Mouse (Mus musculus) gastrocnemius, adult 18-20 months (tissue): ENCODE data around the gene Eif4e3. TPM values are rescaled to one million over a fixed set of nuclear protein-coding genes. Genes with fewer than 3 reads are reported as not detected.

Experiments used
- DNase-seq: peaks from one replicate; pipeline ENCODE4 v3.0.0; 2021; ENCODE audit warnings: low spot score
- long read RNA-seq, 2 experiments: library from polyadenylated mRNA; stranded (forward); transcript quantifications; one replicate each; pipeline ENCODE4 v2.0.0; 2021
- total RNA-seq, 2 experiments: library from RNA; stranded (reverse); gene quantifications; 2 replicates each; pipeline ENCODE4 v1.2.3; 2021

Gene Eif4e3
- total RNA-seq, result 10 to 100 TPM; 27.4 to 28.5 TPM
- long read RNA-seq, experiment 1, transcript Eif4e3-201 (7 exons, 2,515 nt), result major isoform, 111 of 117 reads
- long read RNA-seq, experiment 1, partial matches to known transcripts, result 3 of 117 reads
- long read RNA-seq, experiment 1, other reads (novel, unspliced or antisense), result 3 of 117 reads
- long read RNA-seq, experiment 2, transcript Eif4e3-201 (7 exons, 2,515 nt), result major isoform, 89 of 92 reads
- long read RNA-seq, experiment 2, partial matches to known transcripts, result 1 of 92 reads
- long read RNA-seq, experiment 2, other reads (novel, unspliced or antisense), result 2 of 92 reads

DNA sequence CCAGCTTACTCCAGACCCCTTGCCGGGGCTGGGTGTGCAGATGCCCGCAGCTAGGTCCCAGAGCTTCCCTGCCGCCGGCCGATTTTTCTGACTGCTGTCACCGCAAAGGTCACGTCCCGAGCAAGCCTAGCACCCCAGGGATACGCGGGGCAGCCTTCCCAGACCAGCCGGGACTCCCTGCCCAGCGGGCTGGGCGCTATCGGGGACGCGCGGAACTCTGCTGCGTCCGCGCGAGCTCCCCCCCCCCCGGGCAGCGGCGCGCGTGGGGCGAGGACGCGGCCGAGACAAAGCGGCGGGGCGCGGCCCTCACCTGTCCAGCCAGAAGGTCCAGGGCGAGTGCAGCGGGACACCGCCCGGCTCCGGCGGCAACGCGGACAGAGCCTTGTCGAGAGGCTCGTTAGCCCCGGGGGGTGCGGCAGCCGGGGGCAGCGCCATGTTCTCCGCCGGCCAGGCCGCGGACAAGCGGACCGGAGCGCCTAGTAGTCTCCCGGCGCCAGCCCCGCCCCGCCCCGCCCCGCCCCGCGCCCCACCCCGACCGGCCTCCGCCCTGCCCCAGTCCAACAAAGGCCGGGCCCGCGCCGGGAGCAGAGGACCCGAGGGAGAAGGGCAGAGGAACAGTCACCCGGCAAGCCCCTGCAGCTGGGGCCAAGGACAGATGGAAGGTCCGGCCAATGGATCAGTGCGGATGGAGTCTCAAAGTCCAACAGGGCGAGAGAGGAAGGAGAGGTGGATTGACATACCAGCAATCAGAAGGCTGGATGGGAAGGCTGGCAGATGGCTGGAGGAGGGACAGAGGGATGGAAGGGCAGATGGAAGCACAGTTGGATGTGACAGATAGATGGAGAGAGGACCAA is at the start of gene Eif4e3, which contains the start of gene Gm20696:
TSS of gene Eif4e3 (minus strand) at position 454 of the 854 bp plus-strand sequence.
TSS of gene Gm20696 (minus strand) at position 480 of the 854 bp plus-strand sequence.
- peak; percentile 63 for DNase-seq

DNA sequence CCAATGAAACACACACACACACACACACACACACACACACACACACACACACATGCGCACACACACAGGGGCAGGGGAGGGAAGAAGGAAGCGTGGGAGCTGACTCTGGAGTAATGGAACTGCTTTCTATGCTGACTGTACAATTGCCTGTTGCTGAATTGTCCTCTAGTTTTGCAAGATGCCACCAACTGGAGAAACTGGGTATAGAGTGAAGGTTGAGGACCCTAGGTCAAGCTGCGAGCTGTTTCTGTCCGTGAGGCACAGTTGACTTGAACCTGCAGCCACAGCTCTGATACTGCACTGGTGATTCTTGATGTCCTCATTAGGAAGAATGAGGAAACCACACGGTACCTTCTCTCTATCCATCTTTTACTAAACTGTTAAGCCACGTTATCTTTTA is 49.3 kb upstream of the Eif4e3 start:
- no peak for DNase-seq

GRCm38 (mm10) chr6:99715191-99715590 is 48.6 kb upstream of the Eif4e3 start:
- DNase-seq, result no peak

DNA sequence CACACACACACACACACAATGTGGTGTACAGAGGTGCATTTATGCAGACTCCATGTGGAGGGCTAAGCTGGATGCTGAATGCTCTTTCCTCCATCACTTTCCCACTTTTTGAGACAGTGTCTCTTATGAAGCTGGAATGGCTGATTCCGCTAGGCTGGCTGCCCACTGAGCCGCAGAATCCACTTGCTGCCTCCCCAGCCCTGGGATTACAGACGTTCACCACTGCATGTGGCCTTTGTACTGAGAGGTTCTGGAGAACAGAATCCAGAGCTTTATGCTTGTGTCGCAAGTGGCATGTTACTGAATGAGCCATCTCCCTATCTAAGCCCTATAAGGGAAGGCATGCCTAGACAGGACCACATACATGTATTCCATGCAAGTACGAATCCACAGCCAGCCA is 46.7 kb upstream of the Eif4e3 start:
- no peak for DNase-seq

DNA sequence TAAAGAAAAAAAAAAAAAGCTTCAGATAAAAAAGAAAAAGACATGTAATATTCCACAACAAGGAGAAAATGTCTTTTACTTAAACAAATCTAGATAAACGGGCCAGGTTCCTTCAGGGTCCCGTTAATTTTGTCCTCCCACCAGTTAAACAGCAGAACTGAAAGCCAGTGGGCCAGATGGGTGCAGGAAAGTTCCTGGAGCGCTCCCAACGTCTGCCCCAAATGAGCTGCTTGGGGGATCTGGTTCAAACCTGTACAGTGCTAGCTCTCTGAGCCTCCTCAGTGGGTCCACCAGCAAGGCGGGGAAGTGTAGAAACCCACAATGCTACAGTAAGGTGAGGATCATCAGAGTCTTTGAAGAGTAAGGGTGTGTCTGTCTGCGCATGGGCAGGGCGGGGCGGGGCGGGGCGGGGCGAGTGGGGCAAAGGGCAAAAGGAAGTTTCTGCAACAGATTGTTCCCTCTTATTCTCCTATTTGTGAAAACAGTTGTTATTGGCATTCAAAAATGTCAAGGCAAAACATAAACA is 45.1 kb upstream of the Eif4e3 start:
- no peak for DNase-seq

- no peak for DNase-seq
Observed at GRCm38 (mm10) chr6:99700484-99700883, 33.9 kb upstream of the Eif4e3 start.

DNA sequence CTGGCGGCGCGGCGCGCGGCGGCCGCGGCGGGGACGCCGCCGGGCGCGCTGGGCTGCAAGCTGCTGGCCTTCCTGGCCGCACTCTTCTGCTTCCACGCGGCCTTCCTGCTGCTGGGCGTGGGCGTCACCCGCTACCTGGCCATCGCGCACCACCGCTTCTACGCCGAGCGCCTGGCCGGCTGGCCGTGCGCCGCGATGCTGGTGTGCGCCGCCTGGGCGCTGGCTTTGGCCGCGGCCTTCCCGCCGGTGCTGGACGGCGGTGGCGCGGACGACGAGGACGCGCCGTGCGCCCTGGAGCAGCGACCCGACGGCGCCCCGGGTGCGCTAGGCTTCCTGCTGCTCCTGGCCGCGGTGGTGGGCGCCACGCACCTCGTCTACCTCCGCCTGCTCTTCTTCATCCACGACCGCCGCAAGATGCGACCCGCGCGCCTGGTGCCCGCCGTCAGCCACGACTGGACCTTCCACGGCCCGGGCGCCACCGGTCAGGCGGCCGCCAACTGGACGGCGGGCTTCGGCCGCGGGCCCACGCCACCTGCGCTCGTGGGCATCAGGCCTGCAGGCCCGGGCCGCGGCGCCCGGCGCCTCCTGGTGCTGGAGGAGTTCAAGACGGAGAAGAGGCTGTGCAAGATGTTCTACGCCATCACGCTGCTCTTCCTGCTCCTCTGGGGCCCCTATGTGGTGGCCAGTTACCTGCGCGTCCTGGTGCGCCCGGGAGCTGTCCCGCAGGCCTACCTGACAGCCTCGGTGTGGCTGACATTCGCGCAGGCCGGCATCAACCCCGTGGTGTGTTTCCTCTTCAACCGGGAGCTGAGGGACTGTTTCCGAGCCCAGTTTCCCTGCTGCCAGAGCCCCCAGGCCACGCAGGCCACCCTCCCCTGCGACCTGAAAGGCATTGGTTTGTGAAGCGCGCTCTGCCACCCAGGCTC is 26.6 kb upstream of the Eif4e3 start:
- no peak for DNase-seq

DNA sequence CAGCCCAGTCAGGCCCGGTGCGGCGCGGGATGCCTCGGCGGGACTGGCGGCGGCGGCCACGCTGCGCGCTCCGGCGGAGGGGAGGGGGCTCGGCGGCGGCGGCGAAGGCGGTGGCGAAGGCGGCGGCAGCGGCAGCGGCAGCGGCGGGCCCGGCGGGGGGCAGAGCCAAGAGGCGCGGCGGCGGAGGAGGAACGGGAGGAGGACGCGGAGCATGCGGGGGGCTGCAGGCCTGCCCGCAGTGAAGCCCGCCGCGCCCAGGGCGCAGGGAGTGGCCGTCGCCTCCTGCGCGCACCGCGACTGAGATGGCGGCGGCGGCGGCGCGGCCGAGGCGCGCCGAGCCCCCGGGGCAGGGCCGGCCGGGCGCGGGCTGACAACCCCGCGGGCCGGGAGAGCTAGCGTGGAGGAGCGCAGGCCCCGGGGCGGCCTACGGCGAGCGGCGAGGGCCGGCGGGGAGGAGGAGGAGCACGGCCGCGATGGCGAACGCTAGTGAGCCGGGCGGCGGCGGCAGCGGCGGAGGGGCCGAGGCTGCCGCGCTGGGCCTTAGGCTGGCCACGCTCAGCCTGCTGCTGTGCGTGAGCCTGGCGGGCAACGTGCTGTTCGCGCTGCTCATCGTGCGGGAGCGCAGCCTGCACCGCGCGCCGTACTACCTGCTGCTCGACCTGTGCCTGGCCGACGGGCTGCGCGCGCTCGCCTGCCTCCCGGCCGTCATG is 25.8 kb upstream of the Eif4e3 start, which contains the start of gene Gpr27:
TSS of gene Gpr27 (plus strand) at position 474 of the 710 bp plus-strand sequence.
- DNase-seq, result no peak

DNA sequence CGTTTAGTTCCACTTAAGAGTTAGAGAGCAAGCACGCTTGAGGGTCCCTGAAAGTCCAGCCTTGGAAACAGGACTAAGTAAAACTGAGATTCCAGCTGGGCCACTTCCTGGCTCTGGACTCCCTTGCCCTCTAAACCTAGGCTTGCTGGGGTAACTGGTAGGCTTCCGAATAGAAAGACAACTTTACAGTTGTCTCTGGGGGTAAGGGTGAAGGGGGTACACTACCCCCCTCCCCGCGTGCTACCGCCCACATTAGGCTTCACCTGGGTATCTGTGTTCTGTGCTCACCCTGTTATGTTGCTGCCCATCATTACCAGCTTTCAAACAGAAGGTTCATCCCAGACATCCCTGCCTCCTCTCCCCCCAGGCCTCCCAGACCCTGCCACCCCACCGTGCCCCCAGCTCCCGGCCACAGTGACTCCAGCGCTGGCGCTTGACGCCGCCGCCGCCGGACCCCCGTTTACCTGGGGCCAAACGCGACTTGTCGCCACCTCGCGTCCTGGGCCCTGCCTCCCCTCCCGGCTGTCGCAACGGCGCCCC is 25.2 kb upstream of the Eif4e3 start:
- DNase-seq, result no peak

DNA sequence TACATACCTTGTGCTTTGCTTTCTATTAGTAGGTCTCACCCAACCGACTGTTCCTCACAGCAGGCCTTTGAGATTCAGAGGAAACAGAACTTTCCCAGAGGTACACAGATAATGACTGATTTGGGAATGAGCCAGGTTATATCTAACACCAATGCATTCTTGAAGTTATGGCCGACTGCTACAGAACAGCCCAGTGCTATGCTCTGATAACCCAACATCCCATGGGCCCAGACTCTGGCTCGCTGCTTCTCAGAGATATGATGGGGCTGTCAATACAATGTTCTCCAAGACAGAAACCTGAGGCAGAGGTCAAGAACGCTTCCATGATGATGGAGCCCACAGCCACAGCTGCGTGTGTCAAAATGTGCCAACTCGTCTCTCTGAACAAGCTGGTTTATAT is 21.9 kb upstream of the Eif4e3 start:
- no peak for DNase-seq

DNA sequence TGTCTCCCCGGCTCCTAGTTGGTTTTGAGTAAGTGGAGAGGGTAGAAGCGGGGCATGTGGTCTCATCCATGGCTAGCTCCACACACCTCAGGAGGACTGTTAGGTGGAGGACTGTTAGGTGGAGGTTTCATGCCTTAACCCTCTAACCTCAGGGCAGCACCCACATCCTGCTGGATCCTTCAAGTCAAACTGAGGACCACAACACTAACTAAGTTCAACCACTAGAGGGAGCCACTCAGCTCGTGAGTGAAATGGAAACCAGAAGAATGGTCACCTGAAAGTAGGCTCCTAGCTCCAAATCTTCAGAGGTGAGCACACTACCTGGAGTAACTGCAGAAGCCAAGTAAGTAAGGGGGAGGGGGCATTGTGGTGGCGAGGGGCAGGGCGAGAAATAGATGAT is 18.3 kb upstream of the Eif4e3 start:
- DNase-seq, result no peak

GRCm38 (mm10) chr6:99683974-99684373 is 17.4 kb upstream of the Eif4e3 start:
- no peak for DNase-seq

DNA sequence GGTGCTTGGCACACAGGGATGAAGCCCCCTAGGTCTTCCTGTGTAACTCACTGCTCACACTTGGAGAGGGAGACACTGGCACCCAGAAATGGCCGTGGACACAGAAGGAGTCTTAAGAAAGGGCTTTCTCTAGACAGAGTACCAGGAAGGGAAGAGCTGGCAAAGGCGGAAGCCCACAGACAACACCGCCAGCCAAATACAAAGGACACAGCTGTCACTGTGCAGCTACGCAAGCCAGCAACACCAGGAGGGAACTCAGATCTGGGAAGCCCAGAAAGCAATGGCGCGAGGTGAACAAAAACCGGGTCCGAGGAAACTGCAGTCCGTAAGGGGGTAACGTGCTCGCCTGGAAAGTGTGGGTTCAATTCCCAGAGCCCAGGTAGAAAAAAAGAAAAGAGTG is 11.5 kb upstream of the Eif4e3 start:
- DNase-seq, result no peak

- DNase-seq, result no peak
Observed at GRCm38 (mm10) chr6:99677325-99677724, 10.8 kb upstream of the Eif4e3 start.

DNA sequence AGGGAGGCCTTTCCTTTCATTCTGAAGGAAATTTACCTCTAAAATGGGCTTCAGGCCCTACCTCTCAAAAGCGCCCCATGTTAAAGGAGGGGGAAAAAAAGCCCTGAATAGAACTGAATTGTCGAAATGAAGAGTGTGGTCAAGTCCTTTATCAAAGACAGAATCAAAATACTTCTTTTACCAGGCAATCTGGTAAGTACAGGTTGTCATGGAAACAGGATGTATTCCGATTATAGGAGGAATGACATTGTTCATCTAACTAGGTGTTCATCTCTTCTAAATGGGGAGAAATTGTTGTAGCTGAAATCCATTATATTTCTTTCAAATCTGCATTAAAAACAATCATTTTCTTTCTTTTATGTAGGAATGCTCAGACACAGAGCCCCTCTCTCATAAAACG is 7.9 kb upstream of the Eif4e3 start:
- no peak for DNase-seq

GRCm38 (mm10) chr6:99671768-99672167 is 5.2 kb upstream of the Eif4e3 start:
- no peak for DNase-seq

GRCm38 (mm10) chr6:99670481-99671119 is 4.0 kb upstream of the Eif4e3 start:
- peak; percentile 33 for DNase-seq

GRCm38 (mm10) chr6:99669481-99670325 is 3.1 kb upstream of the Eif4e3 start:
- DNase-seq, result no peak

DNA sequence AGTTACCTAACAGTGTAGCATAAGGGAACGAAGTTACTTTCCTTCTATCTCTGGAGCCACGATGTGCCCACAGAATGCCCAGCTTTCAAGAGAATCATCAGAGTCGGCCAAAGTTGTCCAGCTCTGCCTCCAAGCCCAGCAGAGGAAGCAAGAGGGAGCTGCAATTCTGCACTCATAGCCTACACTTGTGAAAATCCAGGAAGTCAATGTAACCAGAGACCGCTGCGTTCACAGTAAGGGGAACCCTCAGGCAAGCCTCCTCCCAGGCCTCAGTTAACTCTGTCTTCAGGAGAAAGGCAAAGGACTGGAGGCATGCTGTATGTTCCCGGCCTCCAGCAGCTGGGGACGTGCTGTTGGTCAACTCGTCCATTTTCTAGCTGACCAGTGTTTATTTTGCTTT is 719 bp upstream of the Eif4e3 start:
- no peak for DNase-seq
